Mouse (Mus musculus) kidney, adult 2 months (tissue): Measurements from ENCODE around the gene Ddx20.

Source experiments
- CTCF ChIP-seq: fragments of 200-500 bp; conservative IDR thresholded peaks from 2 replicates; pipeline ENCODE4 v1.5.1; 2011; ENCODE audit warnings: low read depth, mild to moderate bottlenecking, control low read depth, low read length, moderate library complexity, mixed read lengths; ENCODE audit not compliant: insufficient read depth, insufficient read length
- POLR2A ChIP-seq: fragments of 200-500 bp; IDR thresholded peaks from one replicate; pipeline ENCODE4 v1.6.1; 2011; ENCODE audit warnings: low read depth, low read length, control low read depth

GRCm38 (mm10) chr3:105695476-105696386, 8.4 kb upstream of the Ddx20 start:
- no peak for TF ChIP-seq CTCF
- no peak for TF ChIP-seq POLR2A
